Mouse (Mus musculus) gastrocnemius, postnatal 4 days (tissue): Measurements from ENCODE around the gene Mgat5b. TPM values are rescaled to one million over a fixed set of nuclear protein-coding genes. Genes with fewer than 3 reads are reported as not detected.
A peak's percentile ranks its signal among the peaks of the same experiment; 100 is the strongest.

Experiments used
- DNase-seq, 2 experiments: peaks; one replicate each; pipeline ENCODE4 v3.0.0; 2021 to 2022; ENCODE audit warnings: low spot score in 2 of 2, mixed read lengths in 2 of 2
- total RNA-seq, 2 experiments: library from RNA; stranded (reverse); gene quantifications; 2 replicates each; pipeline ENCODE4 v1.2.3; 2021

Mgat5b gene
- total RNA-seq, 2 experiments from 2014 or later: 1.3 to 1.4 TPM

GRCm38 (mm10) chr11:116915241-116915640 lies 3.4 kb upstream of the Mgat5b start:
- DNase-seq: no peak

GRCm38 (mm10) chr11:116917361-116917760 lies 1.3 kb upstream of the Mgat5b start:
- no peak for DNase-seq

GRCm38 (mm10) chr11:116919186-116920020 lies 740 bp downstream of the Mgat5b start:
- DNase-seq: no peak

- peak in 1 of 2 experiments; percentile 29 for DNase-seq
Observed at GRCm38 (mm10) chr11:116920746-116921145, 2.1 kb downstream of the Mgat5b start.

GRCm38 (mm10) chr11:116922058-116922457 lies 3.4 kb downstream of the Mgat5b start:
- peak in 1 of 2 experiments; percentile 30 for DNase-seq

- DNase-seq: no peak
Observed at GRCm38 (mm10) chr11:116928031-116928430, 9.4 kb downstream of the Mgat5b start.

- no peak for DNase-seq
Observed at GRCm38 (mm10) chr11:116934862-116935261, 16.2 kb downstream of the Mgat5b start.

GRCm38 (mm10) chr11:116935354-116935753 lies 16.7 kb downstream of the Mgat5b start:
- no peak for DNase-seq

GRCm38 (mm10) chr11:116935917-116936316 lies 17.3 kb downstream of the Mgat5b start:
- DNase-seq: no peak

- DNase-seq: no peak
Observed at GRCm38 (mm10) chr11:116937141-116937540, 18.5 kb downstream of the Mgat5b start.

- DNase-seq: no peak
Observed at GRCm38 (mm10) chr11:116940088-116940855, 21.6 kb downstream of the Mgat5b start.

- DNase-seq: no peak
Observed at GRCm38 (mm10) chr11:116944346-116944745, 25.7 kb downstream of the Mgat5b start.

GRCm38 (mm10) chr11:116949832-116950231 lies 31.2 kb downstream of the Mgat5b start:
- no peak for DNase-seq

- DNase-seq: no peak
Observed at GRCm38 (mm10) chr11:116951429-116951828, 32.8 kb downstream of the Mgat5b start.

- no peak for DNase-seq
Observed at GRCm38 (mm10) chr11:116954231-116955118, 35.8 kb downstream of the Mgat5b start.

GRCm38 (mm10) chr11:116958601-116959000 lies 39.9 kb downstream of the Mgat5b start:
- no peak for DNase-seq

- no peak for DNase-seq
Observed at GRCm38 (mm10) chr11:116965061-116965460, 46.4 kb downstream of the Mgat5b start.

- no peak for DNase-seq
Observed at GRCm38 (mm10) chr11:116965961-116966360, 47.3 kb downstream of the Mgat5b start.

- no peak for DNase-seq
Observed at GRCm38 (mm10) chr11:116968586-116968985, 49.9 kb downstream of the Mgat5b start.

- no peak for DNase-seq
Observed at GRCm38 (mm10) chr11:116969498-116969897, 50.8 kb downstream of the Mgat5b start.

GRCm38 (mm10) chr11:116970847-116971246 lies 52.2 kb downstream of the Mgat5b start:
- no peak for DNase-seq
